Mouse (Mus musculus) bone marrow macrophage, adult 2 months (primary cell): ENCODE measurements around the gene Dohh.

Source experiments
- CTCF ChIP-seq: IDR thresholded peaks from 2 replicates; pipeline ENCODE4 v1.5.1; 2012; ENCODE audit warnings: low read depth, mild to moderate bottlenecking, low read length, moderate library complexity
- POLR2A ChIP-seq: IDR thresholded peaks from 2 replicates; pipeline ENCODE4 v1.6.1; 2012; ENCODE audit warnings: mild to moderate bottlenecking, low read depth, low read length, borderline replicate concordance

DNA sequence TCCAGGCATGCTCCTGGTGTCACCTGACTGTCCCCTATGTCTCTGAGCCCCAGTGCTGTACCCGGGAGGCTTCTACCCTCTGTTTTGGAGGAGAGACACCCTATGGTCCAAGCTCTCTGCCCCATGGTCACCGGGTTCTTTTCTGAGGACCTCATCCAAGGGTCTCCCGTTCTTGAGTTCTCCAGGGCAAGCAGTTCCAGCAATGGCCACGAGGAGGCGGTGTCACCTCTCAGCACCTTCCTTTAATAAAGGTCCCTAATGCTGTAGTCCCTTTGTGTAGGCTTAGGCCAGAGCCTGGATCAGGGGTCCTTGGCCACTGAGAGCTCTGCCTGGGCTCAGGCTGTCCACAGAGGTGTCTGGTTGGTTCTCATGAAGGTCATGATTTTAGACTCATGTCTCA is 10.9 kb downstream of the Dohh start:
- TF ChIP-seq POLR2A: no peak
- peak; percentile 84 for TF ChIP-seq CTCF
